Mouse (Mus musculus): Measurements from ENCODE around the gene Nprl3.
A peak's percentile ranks its signal among the peaks of the same experiment; 100 is the strongest.

Nprl3 gene

GRCm38 (mm10) chr11:32245614-32246013 lies 21.9 kb downstream of the Nprl3 start:
- DNase-seq (ENCODE audit: low read depth, low spot score): no peak

- no peak for DNase-seq (ENCODE audit: low read depth, low spot score)
Measured at GRCm38 (mm10) chr11:32244617-32245016, 22.9 kb downstream of the Nprl3 start.

GRCm38 (mm10) chr11:32244064-32244463 lies 23.4 kb downstream of the Nprl3 start:
- DNase-seq (ENCODE audit: low read depth, low spot score): no peak

GRCm38 (mm10) chr11:32243205-32243955 lies 24.1 kb downstream of the Nprl3 start:
- no peak for DNase-seq (ENCODE audit: low read depth, low spot score)

DNA sequence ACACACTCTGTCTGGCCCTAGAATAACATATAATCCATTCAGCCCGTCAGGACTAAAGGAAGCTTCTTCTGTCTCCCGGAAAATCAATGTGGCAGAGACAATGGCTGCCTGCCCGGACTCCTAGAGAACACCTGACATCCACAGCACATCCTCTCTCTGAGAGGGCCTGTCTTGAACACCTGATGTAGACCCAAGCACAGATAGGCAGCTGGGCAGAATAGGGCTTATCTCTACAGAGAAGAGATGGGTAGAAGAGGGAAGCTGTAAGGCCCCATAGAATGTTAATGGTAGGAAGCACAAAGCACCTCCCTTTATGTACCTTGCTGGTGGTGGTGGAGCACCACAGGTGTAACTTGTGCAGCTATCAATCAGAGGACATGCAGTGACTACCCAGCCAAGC lies 25.3 kb downstream of the Nprl3 start:
- DNase-seq (ENCODE audit: low read depth, low spot score): no peak

DNA sequence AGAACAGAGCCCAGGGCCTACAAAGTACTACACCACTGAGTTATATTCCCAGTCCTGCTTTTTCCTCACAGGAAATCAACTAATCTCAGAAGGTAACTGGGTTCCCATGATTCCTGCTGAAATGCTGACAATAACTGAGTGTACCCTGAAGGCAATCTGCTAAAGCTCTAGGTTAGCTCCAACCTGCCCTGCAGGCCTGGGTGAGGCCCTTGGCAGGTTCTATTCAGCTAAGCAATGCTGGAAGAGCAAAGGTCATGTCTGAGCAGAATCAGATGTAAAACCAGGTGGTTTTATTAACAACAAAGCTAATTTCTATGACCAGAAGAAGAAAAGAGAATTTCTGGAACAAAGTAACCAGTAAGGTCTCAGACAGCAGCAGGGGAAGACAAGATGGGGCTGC lies 26.1 kb downstream of the Nprl3 start:
- no peak for DNase-seq (ENCODE audit: low read depth, low spot score)

GRCm38 (mm10) chr11:32238093-32238860 lies 29.2 kb downstream of the Nprl3 start:
- peak; percentile 70 for DNase-seq (ENCODE audit: low read depth, low spot score)

DNA sequence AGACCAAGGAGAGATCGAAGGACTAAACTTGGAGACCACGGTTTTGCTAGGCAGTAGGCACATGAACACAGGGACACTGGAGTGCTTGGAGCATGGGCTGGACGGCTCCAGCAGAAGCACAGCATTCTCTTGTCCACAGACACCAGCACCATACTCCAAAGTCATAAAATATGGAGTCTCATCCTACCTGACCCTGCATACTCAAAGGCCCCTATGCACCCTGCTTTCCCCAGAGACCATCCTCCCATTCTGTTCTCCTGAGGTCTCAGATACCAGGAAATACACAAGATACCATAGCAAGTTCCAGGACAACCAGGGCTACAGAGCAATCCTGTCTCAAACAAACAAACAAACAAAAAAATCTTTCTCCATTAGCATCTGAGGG lies 30.1 kb downstream of the Nprl3 start:
- DNase-seq (ENCODE audit: low read depth, low spot score): no peak

DNA sequence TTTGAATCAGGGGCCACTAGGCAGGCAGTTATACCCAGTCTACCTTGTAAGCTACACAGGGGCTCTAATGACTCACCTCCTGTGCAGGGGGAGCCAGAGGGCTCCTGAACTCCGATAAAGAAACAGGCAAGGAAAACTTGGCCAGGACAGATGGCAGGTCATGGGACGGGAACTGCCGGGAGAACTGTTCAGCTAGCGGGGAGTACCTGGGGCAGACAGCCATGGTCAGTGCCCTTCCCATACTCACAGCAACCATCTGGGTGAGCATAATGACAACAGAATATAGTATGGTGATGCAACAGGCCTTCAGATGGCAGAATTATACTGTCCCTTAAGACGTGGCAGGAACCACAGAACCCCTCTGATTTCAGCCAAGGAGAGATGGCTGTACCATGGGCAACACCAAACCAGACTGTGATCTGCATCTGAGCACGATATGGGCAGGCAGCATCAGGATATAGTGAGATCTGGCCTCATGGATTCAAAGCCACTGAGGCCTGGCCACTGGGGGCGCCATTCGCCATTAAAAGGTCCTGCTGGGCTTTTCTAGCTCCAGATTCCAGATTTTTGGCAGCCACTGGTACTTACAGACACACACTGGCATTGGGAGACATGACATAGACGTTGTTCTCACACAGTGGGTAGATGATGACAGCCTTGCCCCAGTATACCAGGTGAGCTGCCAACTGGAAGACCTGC lies 30.6 kb downstream of the Nprl3 start:
- DNase-seq (ENCODE audit: low read depth, low spot score): no peak

GRCm38 (mm10) chr11:32236132-32236531 lies 31.4 kb downstream of the Nprl3 start:
- no peak for DNase-seq (ENCODE audit: low read depth, low spot score)

GRCm38 (mm10) chr11:32235646-32236045 lies 31.9 kb downstream of the Nprl3 start:
- no peak for DNase-seq (ENCODE audit: low read depth, low spot score)

DNA sequence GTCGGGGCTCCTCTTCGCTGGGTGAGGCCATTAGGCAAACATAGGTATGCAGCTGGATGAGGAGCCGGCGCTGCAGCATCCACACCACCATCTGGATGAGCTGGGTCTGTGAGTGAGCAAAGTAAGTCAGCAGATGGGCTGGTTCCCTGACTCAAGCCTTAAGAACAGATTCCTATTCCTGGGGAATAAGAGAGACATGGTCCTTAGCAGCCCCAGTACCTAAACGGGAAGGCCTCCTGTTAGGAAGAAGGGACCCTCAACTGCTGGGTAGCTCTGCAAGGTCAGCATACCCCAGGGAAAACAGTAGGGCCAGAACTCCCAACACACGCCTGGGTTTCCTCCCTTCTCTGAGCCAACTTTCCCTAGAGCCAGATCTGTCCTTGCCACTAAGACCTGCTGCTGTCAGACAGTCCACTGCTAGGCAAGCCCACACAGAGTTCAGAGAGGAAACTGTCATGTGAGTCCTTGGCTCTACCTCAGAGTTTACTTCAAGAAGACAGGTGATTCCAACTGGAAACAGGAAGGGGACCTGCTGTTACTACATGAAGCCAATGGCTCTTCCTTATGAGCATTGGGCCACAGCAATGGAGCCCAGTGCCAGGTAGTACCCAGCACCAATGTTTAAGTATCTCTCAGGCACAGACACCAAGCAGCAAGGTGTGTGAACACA lies 32.6 kb downstream of the Nprl3 start:
- no peak for DNase-seq (ENCODE audit: low read depth, low spot score)

DNA sequence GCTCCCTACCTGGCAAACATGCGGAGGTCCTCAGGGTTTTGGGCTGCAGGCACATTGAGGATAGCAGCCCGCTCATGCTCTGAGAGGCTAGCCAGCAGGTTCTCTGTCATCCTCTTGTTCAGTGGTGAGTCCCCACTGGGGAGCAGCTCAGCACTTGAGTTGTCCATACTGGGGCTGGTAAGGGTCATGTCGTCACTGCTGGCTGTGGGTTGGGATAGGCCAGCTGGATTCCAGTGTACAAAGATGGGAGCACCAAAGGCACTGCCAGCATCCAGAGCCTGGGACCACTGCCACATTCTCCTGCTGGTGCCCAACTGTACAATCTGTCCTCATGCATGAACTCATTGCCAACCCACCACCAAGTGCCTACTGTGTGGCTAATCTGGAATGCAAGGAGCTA lies 33.6 kb downstream of the Nprl3 start:
- DNase-seq (ENCODE audit: low read depth, low spot score): no peak

GRCm38 (mm10) chr11:32232848-32233247 lies 34.7 kb downstream of the Nprl3 start:
- no peak for DNase-seq (ENCODE audit: low read depth, low spot score)

GRCm38 (mm10) chr11:32231125-32231524 lies 36.4 kb downstream of the Nprl3 start:
- no peak for DNase-seq (ENCODE audit: low read depth, low spot score)

DNA sequence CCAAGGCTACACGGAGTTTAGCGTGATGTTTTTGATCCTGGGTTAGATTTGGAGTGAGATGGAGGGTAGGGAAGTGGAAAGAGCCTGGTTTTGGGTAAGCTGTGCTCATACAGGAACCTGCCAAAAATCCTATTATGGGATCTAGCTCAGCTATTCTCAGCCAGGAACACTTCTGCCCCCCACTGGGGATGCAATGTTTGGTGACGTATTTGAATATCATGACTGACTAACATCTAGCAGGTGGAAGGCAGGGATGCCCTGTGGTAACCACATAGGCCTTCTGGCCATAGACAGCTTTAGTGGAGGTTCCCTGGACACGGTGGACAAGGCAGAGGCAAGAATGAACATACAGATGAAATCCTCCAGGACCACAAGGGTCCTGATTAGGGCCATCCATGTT lies 37.3 kb downstream of the Nprl3 start:
- DNase-seq (ENCODE audit: low read depth, low spot score): no peak

DNA sequence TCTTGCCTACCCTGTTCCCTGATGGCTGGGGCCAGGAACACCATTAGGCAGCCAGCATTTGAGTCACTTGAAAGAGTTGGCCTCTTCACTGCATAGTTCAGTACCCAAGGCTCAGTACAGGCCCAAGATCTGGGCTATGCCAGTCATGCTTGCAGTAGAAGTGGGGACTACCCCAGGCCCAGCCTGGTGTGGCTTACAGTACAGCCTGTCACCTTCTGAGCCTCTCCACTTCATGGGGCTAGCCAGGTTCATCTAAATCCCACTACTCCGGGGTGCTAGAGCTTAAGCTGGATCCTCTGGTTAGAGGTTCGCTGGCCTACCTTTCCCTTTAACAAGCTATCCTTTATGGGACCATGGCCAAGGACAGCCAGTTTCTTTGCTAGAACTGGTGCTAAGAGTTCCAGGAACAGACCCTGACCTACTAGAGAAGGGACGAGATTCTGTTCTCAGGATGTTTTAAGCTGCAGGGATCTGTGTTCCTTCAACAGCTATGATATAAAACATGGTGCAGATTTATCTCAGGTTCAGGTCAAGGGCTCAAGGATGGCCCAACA lies 39.1 kb downstream of the Nprl3 start:
- DNase-seq (ENCODE audit: low read depth, low spot score): no peak

DNA sequence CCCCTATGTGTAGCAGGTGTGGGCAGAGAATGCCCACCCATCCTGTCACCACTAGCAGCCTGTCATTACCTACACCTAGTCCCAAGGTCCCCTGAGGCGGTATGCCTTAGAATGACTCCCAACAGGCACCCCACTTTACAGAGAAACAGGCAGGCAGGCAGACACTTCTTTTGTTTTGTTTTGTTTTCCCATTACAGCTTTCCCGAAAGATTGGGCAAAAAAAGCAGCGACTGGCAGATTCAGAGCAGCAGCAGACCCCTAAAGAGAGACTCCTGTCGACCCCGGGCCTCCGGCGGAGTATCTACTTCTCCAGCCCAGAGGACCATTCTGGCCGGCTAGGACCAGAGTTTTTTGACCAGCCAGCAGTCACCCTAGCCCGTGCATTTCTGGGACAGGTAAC lies 40.0 kb downstream of the Nprl3 start:
- no peak for DNase-seq (ENCODE audit: low read depth, low spot score)

- DNase-seq (ENCODE audit: low read depth, low spot score): no peak
Measured at GRCm38 (mm10) chr11:32227041-32227440, 40.5 kb downstream of the Nprl3 start.

DNA sequence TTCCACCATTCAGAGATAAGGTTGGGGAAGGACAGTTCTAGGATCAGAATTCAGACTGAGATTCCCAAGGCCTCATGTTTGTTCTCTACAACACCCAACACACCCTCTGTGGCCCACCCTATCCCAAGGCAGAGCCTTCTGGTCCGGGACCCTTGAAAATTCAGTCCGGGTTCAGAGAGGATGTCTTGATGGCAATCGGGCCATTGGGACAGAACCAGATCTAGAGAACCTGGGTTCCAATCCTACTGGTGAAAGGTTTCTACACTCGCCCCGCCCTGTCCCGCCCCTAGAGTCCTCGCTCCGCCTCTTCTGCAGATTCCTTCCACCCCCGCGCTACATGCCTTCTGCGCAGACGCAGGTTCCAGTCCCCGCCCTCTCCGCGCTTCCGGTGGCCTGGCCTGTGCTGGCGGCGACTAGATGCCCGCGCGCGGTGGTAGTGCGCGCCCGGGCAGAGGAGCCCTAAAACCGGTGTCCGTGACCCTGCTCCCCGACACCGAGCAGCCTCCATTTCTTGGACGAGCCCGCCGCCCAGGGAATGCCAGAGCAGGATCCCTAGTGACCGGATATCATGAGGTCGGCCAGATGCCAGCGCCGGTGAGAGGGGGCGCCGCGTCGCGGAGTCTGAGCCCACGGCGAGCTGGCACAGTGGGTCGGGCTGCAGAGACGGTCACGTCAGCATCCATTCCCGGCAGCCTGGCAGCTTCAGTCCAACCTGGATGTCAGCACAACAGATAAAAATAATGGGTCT lies 41.2 kb downstream of the Nprl3 start, which contains the start of gene Mpg:
TSS of gene Mpg (plus strand) at position 382 of the 748 bp plus-strand sequence.
- peak; percentile 91 for DNase-seq (ENCODE audit: low read depth, low spot score)
